Mouse (Mus musculus) bone marrow macrophage, adult 2 months (primary cell): ENCODE results near the gene Lrrfip2.

Source experiments
- CTCF ChIP-seq: IDR thresholded peaks from 2 replicates; pipeline ENCODE4 v1.5.1; 2012; ENCODE audit warnings: low read depth, mild to moderate bottlenecking, low read length, moderate library complexity
- POLR2A ChIP-seq: IDR thresholded peaks from 2 replicates; pipeline ENCODE4 v1.6.1; 2012; ENCODE audit warnings: mild to moderate bottlenecking, low read depth, low read length, borderline replicate concordance

GRCm38 (mm10) chr9:111213501-111213900 is 96.1 kb downstream of the Lrrfip2 start:
- TF ChIP-seq CTCF (no peak), POLR2A (no peak)
